Mouse (Mus musculus) CH12.LX (cell line): Measurements from ENCODE around the gene Gprin1.

Source experiments
- CTCF ChIP-seq, 2 experiments: IDR thresholded peaks in 1 of 2; conservative IDR thresholded peaks in 1 of 2; 2 replicates each; pipeline ENCODE4 v1.5.1; 2011 to 2012; ENCODE audit warnings: low read depth in 2 of 2, low read length in 2 of 2, improper control_type of control experiment in 1 of 2, inconsistent platforms in 1 of 2, mild to moderate bottlenecking in 1 of 2, moderate library complexity in 1 of 2
- E2F4 ChIP-seq: IDR thresholded peaks from 2 replicates; pipeline ENCODE4 v1.6.1; 2011; ENCODE audit warnings: low read depth, low read length, improper control_type of control experiment; ENCODE audit not compliant: insufficient replicate concordance
- ETS1 ChIP-seq: conservative IDR thresholded peaks from 2 replicates; pipeline ENCODE4 v1.6.1; 2012; ENCODE audit warnings: low read depth, mild to moderate bottlenecking, inconsistent platforms, low read length, improper control_type of control experiment, moderate library complexity
- JUND ChIP-seq: conservative IDR thresholded peaks from 2 replicates; pipeline ENCODE4 v1.6.1; 2011; ENCODE audit warnings: low read depth, low read length, improper control_type of control experiment
- MAFK ChIP-seq: IDR thresholded peaks from 2 replicates; pipeline ENCODE4 v1.6.1; 2011; ENCODE audit warnings: low read length, improper control_type of control experiment; ENCODE audit not compliant: insufficient replicate concordance
- MXI1 ChIP-seq: IDR thresholded peaks from 2 replicates; pipeline ENCODE4 v1.6.1; 2011; ENCODE audit warnings: mild to moderate bottlenecking, low read depth, low read length, improper control_type of control experiment
- PAX5 ChIP-seq: IDR thresholded peaks from 2 replicates; pipeline ENCODE4 v1.6.1; 2012; ENCODE audit warnings: low read length, inconsistent platforms, mixed read lengths
- POLR2A ChIP-seq: IDR thresholded peaks from 2 replicates; pipeline ENCODE4 v1.6.1; 2011; ENCODE audit warnings: low read depth, mild to moderate bottlenecking, improper control_type of control experiment, low read length
- TBP ChIP-seq: conservative IDR thresholded peaks from 2 replicates; pipeline ENCODE4 v1.6.1; 2011; ENCODE audit warnings: low read depth, low read length, improper control_type of control experiment
- USF1 ChIP-seq: IDR thresholded peaks from 2 replicates; pipeline ENCODE4 v1.6.1; 2014; ENCODE audit warnings: low read depth, mild to moderate bottlenecking, inconsistent platforms, low read length, improper control_type of control experiment
- USF2 ChIP-seq: conservative IDR thresholded peaks from 2 replicates; pipeline ENCODE4 v1.6.1; 2011; ENCODE audit warnings: low read depth, low read length, improper control_type of control experiment
- ZC3H11A ChIP-seq: IDR thresholded peaks from 2 replicates; pipeline ENCODE4 v1.6.1; 2012; ENCODE audit warnings: low read depth, mild to moderate bottlenecking, inconsistent platforms, low read length, improper control_type of control experiment
- ZKSCAN1 ChIP-seq: IDR thresholded peaks from 2 replicates; pipeline ENCODE4 v1.6.1; 2012; ENCODE audit warnings: low read depth, inconsistent platforms, low read length, improper control_type of control experiment, borderline replicate concordance
- ZMIZ1 ChIP-seq: IDR thresholded peaks from 2 replicates; pipeline ENCODE4 v1.6.1; 2012; ENCODE audit warnings: low read depth, mild to moderate bottlenecking, inconsistent platforms, low read length, improper control_type of control experiment

DNA sequence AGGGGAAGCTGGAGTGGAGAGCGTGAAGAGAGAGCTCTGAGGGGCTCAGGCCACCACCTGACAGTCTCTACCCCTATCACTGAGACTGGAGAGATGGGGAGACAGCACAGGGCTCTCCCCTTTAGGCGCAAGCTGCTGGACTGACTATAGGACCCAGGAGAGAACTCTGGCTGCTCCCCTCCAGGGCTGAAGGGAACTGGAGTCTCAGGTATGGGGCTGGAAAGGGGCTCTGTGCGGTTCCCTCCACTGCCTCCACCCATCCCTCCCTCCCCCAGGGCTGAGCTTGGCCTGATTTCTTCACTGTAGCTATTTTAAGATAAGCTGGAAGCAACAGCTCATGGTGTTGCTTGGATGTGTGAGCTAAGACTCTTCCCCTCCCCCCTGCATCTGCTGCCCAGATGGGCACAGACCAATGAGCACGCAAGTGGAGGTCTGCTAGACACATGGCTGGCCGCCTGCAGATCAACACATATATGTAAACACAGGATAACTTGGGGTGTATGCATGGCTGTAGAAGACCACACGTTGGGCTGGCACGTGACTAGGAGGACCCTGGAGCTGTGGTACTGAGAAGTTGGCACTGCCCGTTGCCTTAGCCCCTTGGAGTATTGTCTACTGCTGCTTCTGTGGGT lies 10.6 kb upstream of the Gprin1 start:
- no peak for TF ChIP-seq ZMIZ1
- no peak for TF ChIP-seq MAFK
- TF ChIP-seq TBP: no peak
- TF ChIP-seq CTCF (conservative IDR thresholded peaks at IDR 0.05 in 1 of 2, IDR thresholded peaks at IDR 0.05 in 1 of 2; ENCODE audit: low read depth in 2 of 2, low read length in 2 of 2): no peak
- no peak for TF ChIP-seq ZC3H11A
- TF ChIP-seq JUND: no peak
- no peak for TF ChIP-seq MXI1
- TF ChIP-seq USF2: no peak
- TF ChIP-seq USF1: no peak
- no peak for TF ChIP-seq POLR2A
- no peak for TF ChIP-seq E2F4
- no peak for TF ChIP-seq ZKSCAN1
- TF ChIP-seq ETS1: no peak
- TF ChIP-seq PAX5: no peak
